Mouse (Mus musculus) ES-E14 (cell line): ENCODE results near the gene Cass4. TPM values are rescaled to one million over a fixed set of nuclear protein-coding genes. Genes with fewer than 3 reads are reported as not detected.

ENCODE experiments used
- DNase-seq: peaks from one replicate; pipeline ENCODE4 v3.0.0-alpha.2; 2013; ENCODE audit warnings: low read depth, low spot score
- H3K27ac ChIP-seq: 2 replicates; pipeline ENCODE4 v1.5.1; 2012; ENCODE audit warnings: low read depth, mild to moderate bottlenecking, low read length, moderate library complexity, mixed read lengths; ENCODE audit not compliant: poor library complexity, insufficient read depth, severe bottlenecking
- H3K36me3 ChIP-seq: 2 replicates; pipeline ENCODE4 v1.6.1; 2012; ENCODE audit warnings: mild to moderate bottlenecking, low read length, moderate library complexity, mixed read lengths; ENCODE audit not compliant: control insufficient read depth, poor library complexity, insufficient read depth, severe bottlenecking
- H3K4me1 ChIP-seq, 2 experiments: fragments of 150-350 bp in 1 of 2; sonication (generic) in 1 of 2; 2 replicates each; pipeline ENCODE4 v1.6.1; 2012; ENCODE audit warnings: low read length in 2 of 2, mild to moderate bottlenecking in 1 of 2, mixed read lengths in 1 of 2; ENCODE audit not compliant: control insufficient read depth in 2 of 2, insufficient read depth in 2 of 2, poor library complexity in 1 of 2
- H3K4me3 ChIP-seq, 2 experiments: fragments of 150-350 bp in 1 of 2; sonication (generic) in 1 of 2; 2 replicates each; pipeline ENCODE4 v1.5.1; 2012; ENCODE audit warnings: low read length in 2 of 2, low read depth in 1 of 2, mild to moderate bottlenecking in 1 of 2, mixed read lengths in 1 of 2; ENCODE audit not compliant: insufficient read depth in 1 of 2, poor library complexity in 1 of 2, severe bottlenecking in 1 of 2
- H3K9ac ChIP-seq: 2 replicates; pipeline ENCODE4 v1.6.1; 2012; ENCODE audit warnings: low read depth, mild to moderate bottlenecking, low read length, mixed read lengths; ENCODE audit not compliant: poor library complexity, insufficient read depth, severe bottlenecking
- H3K9me3 ChIP-seq: fragments of 150-350 bp; sonication (generic); 2 replicates; pipeline ENCODE4 v1.6.1; 2012; ENCODE audit warnings: low read depth, mild to moderate bottlenecking, low read length; ENCODE audit not compliant: control insufficient read depth, insufficient read depth
- CHD2 ChIP-seq: IDR thresholded peaks from 2 replicates; pipeline ENCODE4 v1.6.1; 2014; ENCODE audit warnings: mild to moderate bottlenecking, low read depth, low read length, inconsistent platforms
- HCFC1 ChIP-seq: IDR thresholded peaks from 2 replicates; pipeline ENCODE4 v1.6.1; 2012; ENCODE audit warnings: low read length, inconsistent platforms, borderline replicate concordance; ENCODE audit not compliant: insufficient read depth
- MAFK ChIP-seq: IDR thresholded peaks from 2 replicates; pipeline ENCODE4 v1.6.1; 2014; ENCODE audit warnings: mild to moderate bottlenecking, low read depth, low read length, inconsistent platforms; ENCODE audit not compliant: insufficient read depth
- ZC3H11A ChIP-seq: IDR thresholded peaks from 2 replicates; pipeline ENCODE4 v1.6.1; 2012; ENCODE audit warnings: low read depth, mild to moderate bottlenecking, inconsistent platforms, low read length, borderline replicate concordance
- ZNF384 ChIP-seq: IDR thresholded peaks from 2 replicates; pipeline ENCODE4 v1.6.1; 2012; ENCODE audit warnings: low read depth, low read length, inconsistent platforms
- in situ Hi-C, 2 experiments: fragments of 600-800 bp; cut with MboI; formaldehyde crosslinking; loops; one replicate each; pipeline ENCODE4 v1.15.1; 2025; ENCODE audit warnings: low sequenced_read_pairs in 2 of 2, inconsistent platforms in 1 of 2; ENCODE audit not compliant: unreplicated experiment in 2 of 2
- total RNA-seq: library from RNA; depleted of rRNA; stranded (reverse); fragments of 300-350 nt; gene quantifications from 2 replicates; pipeline ENCODE4 v1.2.3, GENCODE M21; 2012

Gene Cass4
- total RNA-seq, 1 experiment = 2.8 TPM

GRCm38 (mm10) chr2:172346933-172347611 is 46.5 kb upstream of the Cass4 start:
- H3K36me3 ChIP-seq = no peaks in the 10 kb centered on the region
- no peak overlapping the region for H3K9ac ChIP-seq
- H3K4me1 ChIP-seq = peaks cover 0 to 8% of the 10 kb centered on the region in 2 experiments; a peak in 1 of 4 replicates
- H3K9me3 ChIP-seq = no peaks in the 10 kb centered on the region
- H3K4me3 ChIP-seq = no peak overlapping the region
- in situ Hi-C loops = no loop called here
- no peak for TF ChIP-seq ZNF384
- no peak for TF ChIP-seq HCFC1
- TF ChIP-seq ZC3H11A = no peak
- TF ChIP-seq MAFK = no peak
- no peak for DNase-seq
- H3K27ac ChIP-seq = no peak overlapping the region

- Histone ChIP-seq H3K9me3 (no peaks in the 10 kb centered on the region), H3K36me3 (no peaks in the 10 kb centered on the region), H3K4me3 (no peak overlapping the region), H3K9ac (no peak overlapping the region), H3K4me1 (peaks cover 0 to 8% of the 10 kb centered on the region in 2 experiments; a peak in 1 of 4 replicates), H3K27ac (no peak overlapping the region)
- TF ChIP-seq ZNF384 = no peak
- no peak for TF ChIP-seq HCFC1
- no peak for TF ChIP-seq ZC3H11A
- no peak for TF ChIP-seq MAFK
- TF ChIP-seq CHD2 = no peak
- DNase-seq = no peak
- in situ Hi-C loops = no loop called here
These were observed 45.2 kb upstream of the Cass4 start for GRCm38 (mm10) chr2:172348297-172348950.

- Histone ChIP-seq H3K9me3 (no peaks in the 10 kb centered on the region), H3K4me3 (no peak overlapping the region), H3K9ac (no peak overlapping the region), H3K27ac (no peak overlapping the region), H3K4me1 (peaks cover 0 to 8% of the 10 kb centered on the region in 2 experiments; a peak in 1 of 4 replicates), H3K36me3 (no peaks in the 10 kb centered on the region)
- TF ChIP-seq ZNF384 (no peak), HCFC1 (no peak), MAFK (no peak)
- in situ Hi-C loops = no loop called here
- DNase-seq = peak; percentile 22
These were observed 43.8 kb upstream of the Cass4 start for GRCm38 (mm10) chr2:172349776-172350175.

GRCm38 (mm10) chr2:172350773-172351172 is 42.8 kb upstream of the Cass4 start:
- Histone ChIP-seq H3K4me1 (peaks cover 0 to 10% of the 10 kb centered on the region in 2 experiments; a peak in 1 of 4 replicates), H3K9ac (no peak overlapping the region), H3K27ac (no peak overlapping the region), H3K4me3 (no peak overlapping the region), H3K9me3 (no peaks in the 10 kb centered on the region), H3K36me3 (peaks cover 4% of the 10 kb centered on the region)
- no peak for DNase-seq
- no peak for TF ChIP-seq MAFK
- no peak for TF ChIP-seq ZNF384
- no peak for TF ChIP-seq CHD2
- no peak for TF ChIP-seq HCFC1
- no peak for TF ChIP-seq ZC3H11A
- in situ Hi-C loops = no loop called here
